In the genomic region with DNA sequence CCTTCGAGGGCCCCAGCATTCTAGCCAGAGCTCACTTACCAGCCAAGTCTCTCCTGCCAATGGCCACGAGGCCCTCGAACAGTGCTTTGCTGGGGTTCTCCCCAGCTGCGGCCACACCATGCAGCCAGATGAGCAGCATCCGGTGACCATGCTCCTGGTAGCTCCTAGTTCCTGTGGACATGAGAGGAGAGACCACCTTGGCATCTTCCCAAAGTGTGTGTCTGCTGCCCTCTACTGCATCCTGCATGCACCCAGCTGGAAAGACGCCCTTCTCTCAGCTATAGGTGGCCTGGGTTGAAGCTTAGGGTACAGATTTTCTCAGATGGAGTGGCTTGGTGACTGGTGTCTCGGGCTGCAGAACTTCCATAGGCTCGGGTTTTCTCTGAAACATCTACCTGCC, we compare ENCODE assay signal across 11 mouse cellular contexts. TPM values are rescaled to one million over a fixed set of nuclear protein-coding genes. Genes with fewer than 3 reads are reported as not detected.
A peak's percentile ranks its signal among the peaks of the same experiment; 100 is the strongest.
DNase-seq lines count a peak whose midpoint lies in the region; ATAC-seq and TF ChIP-seq lines count a peak whose summit lies in the region.
"Had no signal": no experiment of that assay in that cellular context is flagged by ENCODE, and none has a peak within 500 bp of the region (broad histone marks: within the 10 kb centered on the region; RNA-seq: fewer than 3 reads in every experiment).

No protein-coding gene starts in this region.

- H3K4me2 ChIP-seq in hindbrain, postnatal 0 days (ENCODE audit: low read depth, low read length): no peak overlapping the region
- H3K4me2 ChIP-seq in hindbrain, embryonic 13.5 days: no peak overlapping the region
- H3K4me2 ChIP-seq: stomach, embryonic 15.5 days had no signal

- DNase-seq in hindbrain, postnatal 0 days (ENCODE audit: low spot score): peak; percentile 78
- DNase-seq in thymus, postnatal 14 days: peak; percentile 13
- DNase-seq in thymus, postnatal 10 days (ENCODE audit: low spot score in 2 of 2): no peak
- DNase-seq in limb, embryonic 10.5 days (ENCODE audit: low spot score): no peak
- DNase-seq in spleen, postnatal 36 days (ENCODE audit: low spot score in 2 of 2): no peak
- no peak for DNase-seq in natural killer cell, adult 2 months (ENCODE audit: low spot score in 2 of 2)
- no peak for DNase-seq in urinary bladder, adult 18-20 months (ENCODE audit: low spot score in 2 of 2)
- DNase-seq: cerebellum, postnatal 36 days had no signal

- H3K4me3 ChIP-seq in hindbrain, postnatal 0 days (ENCODE audit: low read length): no peak overlapping the region
- H3K4me3 ChIP-seq in hindbrain, embryonic 13.5 days: no peak overlapping the region
- H3K4me3 ChIP-seq in limb, embryonic 10.5 days: no peak overlapping the region
- H3K4me3 ChIP-seq: stomach, embryonic 15.5 days had no signal

- no peaks in the 10 kb centered on the region for H3K36me3 ChIP-seq in hindbrain, postnatal 0 days (ENCODE audit: insufficient read depth, low read length)
- H3K36me3 ChIP-seq in hindbrain, embryonic 13.5 days: no peaks in the 10 kb centered on the region
- no peaks in the 10 kb centered on the region for H3K36me3 ChIP-seq in limb, embryonic 10.5 days
- H3K36me3 ChIP-seq: stomach, embryonic 15.5 days had no signal

- H3K27me3 ChIP-seq in hindbrain, postnatal 0 days (ENCODE audit: insufficient read depth, low read length): no peaks in the 10 kb centered on the region
- no peaks in the 10 kb centered on the region for H3K27me3 ChIP-seq in hindbrain, embryonic 13.5 days
- H3K27me3 ChIP-seq in limb, embryonic 10.5 days (ENCODE audit: low read depth, poor library complexity, severe bottlenecking): no peaks in the 10 kb centered on the region
- H3K27me3 ChIP-seq: stomach, embryonic 15.5 days had no signal

- WGBS in hindbrain, postnatal 0 days: 50% methylated on average over 8 of the region's 8 CpGs
- 69% methylated on average over 8 of the region's 8 CpGs for WGBS in hindbrain, embryonic 13.5 days
- 57% methylated on average over 8 of the region's 8 CpGs for WGBS in limb, embryonic 10.5 days

- no peak overlapping the region for H3K9ac ChIP-seq in hindbrain, postnatal 0 days (replicated peaks; ENCODE audit: low read length)
- H3K9ac ChIP-seq in hindbrain, embryonic 13.5 days: no peak overlapping the region
- H3K9ac ChIP-seq: stomach, embryonic 15.5 days had no signal

- no peak overlapping the region for H3K27ac ChIP-seq in hindbrain, postnatal 0 days
- H3K27ac ChIP-seq in hindbrain, embryonic 13.5 days: no peak overlapping the region
- 0 out of 2 replicates have a peak overlapping the region, but pooled peaks have one; percentile 50 for H3K27ac ChIP-seq in limb, embryonic 10.5 days
- H3K27ac ChIP-seq: stomach, embryonic 15.5 days had no signal

- ATAC-seq in hindbrain, postnatal 0 days: peak; percentile 59; the same call in 1 of the 2 replicates
- no peak for ATAC-seq in hindbrain, embryonic 13.5 days (ENCODE audit: low FRiP score)

- H3K4me1 ChIP-seq in hindbrain, postnatal 0 days (ENCODE audit: insufficient read depth, low read length): no peaks in the 10 kb centered on the region
- H3K4me1 ChIP-seq in hindbrain, embryonic 13.5 days (replicated peaks): no peaks in the 10 kb centered on the region
- H3K4me1 ChIP-seq in limb, embryonic 10.5 days: peaks cover 7% of the 10 kb centered on the region; the same call in 1 of the 2 replicates

- TF ChIP-seq CTCF in hindbrain, postnatal 0 days (IDR thresholded peaks at IDR 0.05; ENCODE audit: low read depth): peak; percentile 75

- H3K9me3 ChIP-seq in hindbrain, postnatal 0 days (ENCODE audit: low read length): no peaks in the 10 kb centered on the region
- no peaks in the 10 kb centered on the region for H3K9me3 ChIP-seq in hindbrain, embryonic 13.5 days
- H3K9me3 ChIP-seq in limb, embryonic 10.5 days (replicated peaks): no peaks in the 10 kb centered on the region
- H3K9me3 ChIP-seq: stomach, embryonic 15.5 days had no signal

RNA-seq across cellular contexts. Expression of a gene that starts 17.8 kb away (rescaled TPM):
- total RNA-seq in hindbrain, postnatal 0 days (2014; rRNA removed): 3.7 and 5.9 TPM in 2 replicates
- 0.81 and 1.2 TPM in 2 replicates for polyA plus RNA-seq in hindbrain, postnatal 0 days (2015; fragmentation: Nextera tagmentation; extraction: Ambion mirVana)
- 0.51 and 0.75 TPM in 2 replicates for polyA plus RNA-seq in hindbrain, embryonic 13.5 days (2015; fragmentation: Nextera tagmentation; extraction: Ambion mirVana)
- polyA plus RNA-seq in limb, embryonic 10.5 days (2016; fragmentation: Nextera tagmentation; extraction: Ambion mirVana): not detected in 2 replicates
- total RNA-seq: gastrocnemius, postnatal 4 days had no signal

RNA-seq across cellular contexts. Expression of a gene that starts 41.4 kb away (rescaled TPM):
- 71.6 and 72.1 TPM in 2 replicates for total RNA-seq in hindbrain, postnatal 0 days (2014; rRNA removed)
- polyA plus RNA-seq in hindbrain, postnatal 0 days (2015; fragmentation: Nextera tagmentation; extraction: Ambion mirVana): 91.9 and 99.3 TPM in 2 replicates
- 136 and 144 TPM in 2 replicates for polyA plus RNA-seq in hindbrain, embryonic 13.5 days (2015; fragmentation: Nextera tagmentation; extraction: Ambion mirVana)
- polyA plus RNA-seq in limb, embryonic 10.5 days (2016; fragmentation: Nextera tagmentation; extraction: Ambion mirVana): 84.1 and 91.0 TPM in 2 replicates

Comparison
In these comparisons a context has a peak if more than half of its experiments do, and no peak if none do; other contexts are left out.
1. DNase-seq: peak in hindbrain, postnatal 0 days (single experiment) and thymus, postnatal 14 days (single experiment); none in thymus, postnatal 10 days (0 of 2), limb, embryonic 10.5 days (single experiment), spleen, postnatal 36 days (0 of 2), natural killer cell, adult 2 months (0 of 2) and urinary bladder, adult 18-20 months (0 of 2).